Mouse (Mus musculus): Measurements from ENCODE around the gene Itpk1.

Itpk1 gene

GRCm38 (mm10) chr12:102713153-102713865 lies 8.6 kb upstream of the Itpk1 start:
- DNase-seq (ENCODE audit: low spot score in 2 of 2): no peak

- no peak for DNase-seq (ENCODE audit: low spot score in 2 of 2)
Observed at GRCm38 (mm10) chr12:102710851-102711375, 6.2 kb upstream of the Itpk1 start.

- no peak for DNase-seq (ENCODE audit: low spot score in 2 of 2)
Observed at GRCm38 (mm10) chr12:102709896-102710295, 5.2 kb upstream of the Itpk1 start.

GRCm38 (mm10) chr12:102708220-102708619 lies 3.5 kb upstream of the Itpk1 start:
- no peak for DNase-seq (ENCODE audit: low spot score in 2 of 2)

GRCm38 (mm10) chr12:102706833-102707463 lies 2.2 kb upstream of the Itpk1 start:
- no peak for DNase-seq (ENCODE audit: low spot score in 2 of 2)

GRCm38 (mm10) chr12:102705906-102706640 lies 1.3 kb upstream of the Itpk1 start:
- DNase-seq (ENCODE audit: low spot score in 2 of 2): no peak

- peak; percentile 79 to 84 for DNase-seq (ENCODE audit: low spot score in 2 of 2)
Observed at GRCm38 (mm10) chr12:102705216-102705871, 614 bp upstream of the Itpk1 start.

GRCm38 (mm10) chr12:102703921-102704408 lies 765 bp downstream of the Itpk1 start:
- no peak for DNase-seq (ENCODE audit: low spot score in 2 of 2)

- DNase-seq (ENCODE audit: low spot score in 2 of 2): no peak
Observed at GRCm38 (mm10) chr12:102703441-102703840, 1.3 kb downstream of the Itpk1 start.

GRCm38 (mm10) chr12:102703111-102703412 lies 1.7 kb downstream of the Itpk1 start:
- no peak for DNase-seq (ENCODE audit: low spot score in 2 of 2)

- DNase-seq (ENCODE audit: low spot score in 2 of 2): peak; percentile 62 to 75
Observed at GRCm38 (mm10) chr12:102702356-102703110, 2.2 kb downstream of the Itpk1 start.

- no peak for DNase-seq (ENCODE audit: low spot score in 2 of 2)
Observed at GRCm38 (mm10) chr12:102701691-102702207, 3.0 kb downstream of the Itpk1 start.

GRCm38 (mm10) chr12:102700453-102700852 lies 4.3 kb downstream of the Itpk1 start:
- no peak for DNase-seq (ENCODE audit: low spot score in 2 of 2)

GRCm38 (mm10) chr12:102699156-102699555 lies 5.6 kb downstream of the Itpk1 start:
- DNase-seq (ENCODE audit: low spot score in 2 of 2): no peak

GRCm38 (mm10) chr12:102698089-102698684 lies 6.5 kb downstream of the Itpk1 start:
- no peak for DNase-seq (ENCODE audit: low spot score in 2 of 2)

- DNase-seq (ENCODE audit: low spot score in 2 of 2): no peak
Observed at GRCm38 (mm10) chr12:102697381-102697780, 7.3 kb downstream of the Itpk1 start.

- no peak for DNase-seq (ENCODE audit: low spot score in 2 of 2)
Observed at GRCm38 (mm10) chr12:102696635-102697354, 7.9 kb downstream of the Itpk1 start.

GRCm38 (mm10) chr12:102695369-102696239 lies 9.1 kb downstream of the Itpk1 start:
- peak; percentile 50 to 69 for DNase-seq (ENCODE audit: low spot score in 2 of 2)

GRCm38 (mm10) chr12:102691761-102692160 lies 13.0 kb downstream of the Itpk1 start:
- no peak for DNase-seq (ENCODE audit: low spot score in 2 of 2)

All from frontal cortex, postnatal 25 days (tissue).